Mouse (Mus musculus) c-Kit-positive CD71-positive TER-119-positive erythroid progenitor cells, embryonic 14.5 days (primary cell): Measurements from ENCODE around the gene Tcp11l2.

Experiments
- DNase-seq: peaks from one replicate; pipeline ENCODE4 v3.0.0-alpha.2; 2013; ENCODE audit warnings: low spot score

The Tcp11l2 gene

GRCm38 (mm10) chr10:84657437-84658087 is 81.1 kb downstream of the Tcp11l2 start:
- no peak for DNase-seq

DNA sequence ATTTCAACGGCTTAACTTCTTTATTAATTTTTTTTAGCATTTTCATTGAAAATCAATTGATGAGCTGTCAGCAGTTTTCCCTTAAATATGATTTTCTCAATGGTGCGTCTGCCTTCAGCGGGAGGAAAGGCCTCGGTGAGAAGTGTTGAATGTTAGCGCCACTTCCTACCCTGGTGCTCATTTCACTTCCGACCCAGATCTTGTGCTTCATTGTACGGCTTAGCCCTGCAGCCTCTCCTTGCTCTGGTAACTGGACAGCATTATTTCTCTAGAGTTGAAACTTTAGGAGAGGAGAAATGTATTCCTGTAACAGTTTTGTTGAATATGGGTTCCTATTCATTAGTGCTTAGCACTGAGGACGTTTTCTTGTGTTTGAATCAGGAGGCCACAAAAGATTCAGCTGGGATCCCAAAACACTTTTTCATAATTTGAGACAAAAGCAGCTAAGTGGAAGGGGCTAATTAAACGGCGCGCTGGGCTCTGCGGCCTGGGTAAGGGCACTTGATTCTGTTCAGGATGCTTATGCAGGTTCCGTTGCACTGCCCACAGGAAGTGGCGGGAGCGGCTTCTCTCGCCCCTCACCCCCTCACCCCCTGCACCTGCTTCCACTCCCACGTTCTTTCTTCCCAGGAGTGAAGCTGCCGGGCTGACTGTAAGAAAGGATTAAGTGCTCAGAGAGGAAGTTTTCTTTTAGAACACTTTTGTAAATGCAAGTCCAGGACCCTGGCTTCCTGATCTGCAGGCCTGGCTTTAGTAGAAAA is 81.8 kb downstream of the Tcp11l2 start:
- no peak for DNase-seq

GRCm38 (mm10) chr10:84659281-84659680 is 82.9 kb downstream of the Tcp11l2 start:
- DNase-seq = no peak

GRCm38 (mm10) chr10:84662138-84662537 is 85.7 kb downstream of the Tcp11l2 start:
- DNase-seq = no peak
